Mouse (Mus musculus) forebrain, embryonic 10.5 days (tissue): ENCODE data around the gene Mrps30. TPM values are rescaled to one million over a fixed set of nuclear protein-coding genes. Genes with fewer than 3 reads are reported as not detected.
A peak's percentile ranks its signal among the peaks of the same experiment; 100 is the strongest.
"Not testable (repeated sequence)": the region's sequence is repeated elsewhere in the genome, so short reads cannot be mapped to it uniquely, and the experiment has no call there.

Experiments
- DNase-seq: peaks from one replicate; pipeline ENCODE4 v3.0.0-alpha.2; 2017; ENCODE audit warnings: low spot score; ENCODE audit errors: extremely low spot score
- H3K27ac ChIP-seq: fragments of 300-500 bp; sonication (generic); 2 replicates; pipeline ENCODE4 v1.5.1; 2016; ENCODE audit warnings: mild to moderate bottlenecking
- H3K27me3 ChIP-seq: fragments of 300-500 bp; sonication (generic); 2 replicates; pipeline ENCODE4 v1.6.1; 2016; ENCODE audit warnings: mild to moderate bottlenecking; ENCODE audit not compliant: poor library complexity, severe bottlenecking
- H3K36me3 ChIP-seq: fragments of 300-500 bp; sonication (generic); replicated peaks from 2 replicates; pipeline ENCODE4 v1.6.1; 2016; ENCODE audit warnings: mild to moderate bottlenecking, moderate library complexity
- H3K4me1 ChIP-seq: fragments of 300-500 bp; sonication (generic); 2 replicates; pipeline ENCODE4 v1.6.1; 2016
- H3K4me3 ChIP-seq: fragments of 300-500 bp; sonication (generic); 2 replicates; pipeline ENCODE4 v1.5.1; 2016; ENCODE audit warnings: mild to moderate bottlenecking, moderate library complexity
- H3K9me3 ChIP-seq: fragments of 300-500 bp; sonication (generic); 2 replicates; pipeline ENCODE4 v1.6.1; 2016; ENCODE audit warnings: mild to moderate bottlenecking, moderate library complexity
- WGBS: fragments of 180-500 bp; shearing (Covaris S2); methylation state at CpG from one replicate; pipeline ENCODE4 v1.1.7; 2016; 5-methylcytosine and 5-hydroxymethylcytosine counted together
- polyA plus RNA-seq: library from polyadenylated mRNA; unstranded; fragments of >200 nt; fragmentation: Nextera tagmentation; extraction: Ambion mirVana; gene quantifications from 2 replicates; pipeline ENCODE4 v1.2.1, GENCODE M21; 2016

The Mrps30 gene
- 36.9 and 40.8 TPM in 2 replicates for polyA plus RNA-seq

GRCm38 (mm10) chr13:118386511-118387447, at the start of gene Mrps30, which contains the start of gene B430218F22Rik:
Gene Mrps30, minus strand, starts transcription at chr13:118387252.
Gene B430218F22Rik, plus strand, starts transcription at chr13:118386630.
- under 1% methylated on average over 93 of the region's 93 CpGs for WGBS
- Histone ChIP-seq H3K4me1 (peaks cover 14% of the 10 kb centered on the region), H3K27ac (peak within 1 kb of the TSS; percentile 96), H3K27me3 (no peaks in the 10 kb centered on the region), H3K4me3 (peak within 1 kb of the TSS; percentile 91), H3K36me3 (peaks cover 33% of the 10 kb centered on the region), H3K9me3 (no peaks in the 10 kb centered on the region)
- DNase-seq, result peak; percentile 95

GRCm38 (mm10) chr13:118420847-118421246, 33.8 kb upstream of the Mrps30 start:
- no peaks in the 10 kb centered on the region for H3K4me1 ChIP-seq
- WGBS, result 88% methylated on average over 1 of the region's 1 CpGs
- no peaks in the 10 kb centered on the region for H3K36me3 ChIP-seq
- no peaks in the 10 kb centered on the region for H3K9me3 ChIP-seq
- no peak overlapping the region for H3K27ac ChIP-seq
- no peak overlapping the region for H3K4me3 ChIP-seq
- DNase-seq, result no peak
- H3K27me3 ChIP-seq, result no peaks in the 10 kb centered on the region

GRCm38 (mm10) chr13:118420408-118420807, 33.4 kb upstream of the Mrps30 start:
- no peaks in the 10 kb centered on the region for H3K9me3 ChIP-seq
- DNase-seq, result no peak
- no peak overlapping the region for H3K4me3 ChIP-seq
- H3K4me1 ChIP-seq, result no peaks in the 10 kb centered on the region
- no peaks in the 10 kb centered on the region for H3K27me3 ChIP-seq
- WGBS, result 90% methylated on average over 1 of the region's 1 CpGs
- H3K27ac ChIP-seq, result no peak overlapping the region
- no peaks in the 10 kb centered on the region for H3K36me3 ChIP-seq

GRCm38 (mm10) chr13:118418163-118418562, 31.1 kb upstream of the Mrps30 start:
- Histone ChIP-seq H3K27ac (no peak overlapping the region), H3K4me3 (no peak overlapping the region), H3K36me3 (no peaks in the 10 kb centered on the region), H3K9me3 (no peaks in the 10 kb centered on the region), H3K27me3 (no peaks in the 10 kb centered on the region), H3K4me1 (no peaks in the 10 kb centered on the region)
- 71% methylated on average over 4 of the region's 4 CpGs for WGBS
- DNase-seq, result no peak

- 87% methylated on average over 6 of the region's 6 CpGs for WGBS
- Histone ChIP-seq H3K27me3 (no peaks in the 10 kb centered on the region), H3K9me3 (no peaks in the 10 kb centered on the region), H3K27ac (no peak overlapping the region), H3K4me3 (no peak overlapping the region), H3K4me1 (no peaks in the 10 kb centered on the region), H3K36me3 (no peaks in the 10 kb centered on the region)
- DNase-seq, result no peak
Observed at GRCm38 (mm10) chr13:118411297-118411992, 24.4 kb upstream of the Mrps30 start.

- no peaks in the 10 kb centered on the region for H3K9me3 ChIP-seq
- H3K4me3 ChIP-seq, result no peak overlapping the region
- no peaks in the 10 kb centered on the region for H3K4me1 ChIP-seq
- no peaks in the 10 kb centered on the region for H3K36me3 ChIP-seq
- DNase-seq, result no peak
- H3K27me3 ChIP-seq, result 0 out of 2 replicates have a peak, but pooled peaks cover 7% of the 10 kb centered on the region
- H3K27ac ChIP-seq, result no peak overlapping the region
Observed at GRCm38 (mm10) chr13:118403544-118403943, 16.5 kb upstream of the Mrps30 start.

GRCm38 (mm10) chr13:118400340-118400739, 13.3 kb upstream of the Mrps30 start:
- Histone ChIP-seq H3K36me3 (no peaks in the 10 kb centered on the region), H3K27ac (no peak overlapping the region), H3K4me1 (no peaks in the 10 kb centered on the region), H3K4me3 (no peak overlapping the region), H3K9me3 (no peaks in the 10 kb centered on the region), H3K27me3 (0 out of 2 replicates have a peak, but pooled peaks cover 7% of the 10 kb centered on the region)
- 73% methylated on average over 6 of the region's 6 CpGs for WGBS
- no peak for DNase-seq

GRCm38 (mm10) chr13:118395803-118396202, 8.8 kb upstream of the Mrps30 start:
- no peaks in the 10 kb centered on the region for H3K4me1 ChIP-seq
- no peaks in the 10 kb centered on the region for H3K9me3 ChIP-seq
- DNase-seq, result no peak
- no peak overlapping the region for H3K4me3 ChIP-seq
- 94% methylated on average over 3 of the region's 3 CpGs for WGBS
- H3K27ac ChIP-seq, result no peak overlapping the region
- H3K36me3 ChIP-seq, result no peaks in the 10 kb centered on the region
- no peaks in the 10 kb centered on the region for H3K27me3 ChIP-seq

- peaks cover 28% of the 10 kb centered on the region for H3K36me3 ChIP-seq
- WGBS, result 12% methylated on average over 10 of the region's 10 CpGs
- peak overlapping the region; percentile 91 for H3K4me3 ChIP-seq
- H3K9me3 ChIP-seq, DNase-seq, H3K27me3 ChIP-seq: not testable (repeated sequence)
- H3K27ac ChIP-seq, result peak overlapping the region; percentile 96
- H3K4me1 ChIP-seq, result peaks cover 14% of the 10 kb centered on the region
Observed at GRCm38 (mm10) chr13:118387448-118387801, 373 bp upstream of the Mrps30 start.

GRCm38 (mm10) chr13:118380381-118380780, 6.7 kb downstream of the Mrps30 start:
- Histone ChIP-seq H3K9me3 (no peaks in the 10 kb centered on the region), H3K27me3 (no peaks in the 10 kb centered on the region), H3K4me1 (peaks cover 4% of the 10 kb centered on the region), H3K4me3 (no peak overlapping the region), H3K36me3 (peaks cover 78% of the 10 kb centered on the region), H3K27ac (no peak overlapping the region)
- DNase-seq, result no peak
- 92% methylated on average over 10 of the region's 10 CpGs for WGBS

- no peak overlapping the region for H3K4me3 ChIP-seq
- H3K9me3 ChIP-seq, result no peaks in the 10 kb centered on the region
- WGBS, result 88% methylated on average over 1 of the region's 1 CpGs
- H3K27ac ChIP-seq, result no peak overlapping the region
- H3K36me3 ChIP-seq, result peaks cover 68% of the 10 kb centered on the region
- no peaks in the 10 kb centered on the region for H3K4me1 ChIP-seq
- no peaks in the 10 kb centered on the region for H3K27me3 ChIP-seq
- peak; percentile 44 for DNase-seq
Observed at GRCm38 (mm10) chr13:118379155-118379554, 7.9 kb downstream of the Mrps30 start.

- H3K36me3 ChIP-seq, result peaks cover 16% of the 10 kb centered on the region
- 90% methylated on average over 4 of the region's 4 CpGs for WGBS
Observed at GRCm38 (mm10) chr13:118372871-118373270, 14.2 kb downstream of the Mrps30 start.

GRCm38 (mm10) chr13:118365774-118366173, 21.3 kb downstream of the Mrps30 start:
- Histone ChIP-seq H3K27ac (no peak overlapping the region), H3K4me1 (no peaks in the 10 kb centered on the region), H3K9me3 (no peaks in the 10 kb centered on the region), H3K27me3 (no peaks in the 10 kb centered on the region), H3K4me3 (no peak overlapping the region), H3K36me3 (no peaks in the 10 kb centered on the region)
- no peak for DNase-seq
- WGBS, result 80% methylated on average over 1 of the region's 1 CpGs

More at GRCm38 (mm10) chr13:118372871-118373270, 14.2 kb downstream of the Mrps30 start:
- H3K27ac ChIP-seq, result no peak overlapping the region
- no peak overlapping the region for H3K4me3 ChIP-seq
- no peak for DNase-seq
- H3K27me3 ChIP-seq, result no peaks in the 10 kb centered on the region
- H3K4me1 ChIP-seq, result no peaks in the 10 kb centered on the region
- no peaks in the 10 kb centered on the region for H3K9me3 ChIP-seq
